Mouse (Mus musculus) hindbrain, embryonic 10.5 days (tissue): ENCODE measurements around the gene Tmtc1. TPM values are rescaled to one million over a fixed set of nuclear protein-coding genes. Genes with fewer than 3 reads are reported as not detected.

Source experiments
- DNase-seq: peaks from one replicate; pipeline ENCODE4 v3.0.0-alpha.2; 2017; ENCODE audit warnings: low spot score
- H3K27ac ChIP-seq: fragments of 300-500 bp; sonication (generic); 2 replicates; pipeline ENCODE4 v1.5.1; 2016; ENCODE audit warnings: mild to moderate bottlenecking, moderate library complexity
- H3K27me3 ChIP-seq: fragments of 300-500 bp; sonication (generic); 2 replicates; pipeline ENCODE4 v1.6.1; 2016; ENCODE audit warnings: mild to moderate bottlenecking; ENCODE audit not compliant: poor library complexity, insufficient read depth, severe bottlenecking
- H3K36me3 ChIP-seq: fragments of 300-500 bp; sonication (generic); 2 replicates; pipeline ENCODE4 v1.6.1; 2016; ENCODE audit warnings: mild to moderate bottlenecking, moderate library complexity
- H3K4me1 ChIP-seq: fragments of 300-500 bp; sonication (generic); replicated peaks from 2 replicates; pipeline ENCODE4 v1.6.1; 2016; ENCODE audit warnings: mild to moderate bottlenecking
- H3K4me3 ChIP-seq: fragments of 300-500 bp; sonication (generic); 2 replicates; pipeline ENCODE4 v1.5.1; 2016; ENCODE audit warnings: mild to moderate bottlenecking, moderate library complexity
- H3K9me3 ChIP-seq: fragments of 300-500 bp; sonication (generic); 2 replicates; pipeline ENCODE4 v1.6.1; 2016; ENCODE audit warnings: mild to moderate bottlenecking, moderate library complexity
- WGBS: fragments of 180-500 bp; shearing (Covaris S2); methylation state at CpG from one replicate; pipeline ENCODE4 v1.1.7; 2016; 5-methylcytosine and 5-hydroxymethylcytosine counted together
- polyA plus RNA-seq: library from polyadenylated mRNA; unstranded; fragments of >200 nt; fragmentation: Nextera tagmentation; extraction: Ambion mirVana; gene quantifications from 2 replicates; pipeline ENCODE4 v1.2.1, GENCODE M21; 2016

The Tmtc1 gene
- polyA plus RNA-seq, 1 experiment from 2014 or later, result 1.3 TPM

DNA sequence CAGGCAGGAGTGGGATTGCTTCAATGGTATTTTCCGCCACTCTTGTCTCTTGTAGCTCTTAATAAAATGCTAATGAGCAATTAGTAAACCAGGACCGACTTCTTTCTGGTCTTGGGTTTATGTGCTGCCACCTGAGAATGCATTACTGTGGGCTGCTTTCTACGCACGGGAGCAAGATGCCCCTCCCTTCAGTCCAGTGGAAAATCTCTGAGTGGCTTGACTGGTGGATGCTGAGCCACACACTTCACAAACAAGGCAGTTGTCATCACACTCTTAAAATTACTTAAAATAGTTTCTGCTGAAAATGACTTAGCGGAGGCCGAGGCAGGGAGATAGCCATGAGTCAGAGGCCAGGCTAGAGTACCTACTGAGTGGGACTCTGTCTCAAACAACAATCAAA, 116.1 kb downstream of the Tmtc1 start:
- no peak for DNase-seq

DNA sequence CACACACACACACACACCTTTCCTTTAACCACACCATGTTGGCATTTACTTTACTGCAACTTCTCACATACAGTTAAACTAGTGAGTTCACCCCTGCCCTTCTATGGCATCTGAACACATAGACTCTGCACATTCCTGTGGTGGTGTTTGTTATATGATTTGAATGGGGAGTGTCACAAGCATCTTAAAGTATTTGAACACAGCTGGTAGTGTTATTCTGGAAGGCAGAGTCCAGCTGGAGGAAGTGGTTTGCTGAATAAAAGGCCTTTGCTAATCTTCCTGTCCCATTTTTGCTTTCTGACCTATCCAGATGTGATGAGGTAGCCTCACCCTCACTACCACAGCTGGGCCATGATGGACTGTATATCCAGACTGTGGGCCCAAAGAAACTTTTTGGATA, 125.5 kb downstream of the Tmtc1 start:
- no peaks in the 10 kb centered on the region for H3K9me3 ChIP-seq
- no peaks in the 10 kb centered on the region for H3K27me3 ChIP-seq
- no peak overlapping the region for H3K4me3 ChIP-seq
- no peaks in the 10 kb centered on the region for H3K36me3 ChIP-seq
- H3K4me1 ChIP-seq, result no peaks in the 10 kb centered on the region
- no peak for DNase-seq
- no peak overlapping the region for H3K27ac ChIP-seq

More for the DNA sequence above, 116.1 kb downstream of the Tmtc1 start:
- H3K36me3 ChIP-seq, result no peaks in the 10 kb centered on the region
- H3K27ac ChIP-seq, result no peak overlapping the region
- no peaks in the 10 kb centered on the region for H3K9me3 ChIP-seq
- no peaks in the 10 kb centered on the region for H3K4me1 ChIP-seq
- no peak overlapping the region for H3K4me3 ChIP-seq
- 85% methylated on average over 6 of the region's 6 CpGs for WGBS
- H3K27me3 ChIP-seq, result no peaks in the 10 kb centered on the region

DNA sequence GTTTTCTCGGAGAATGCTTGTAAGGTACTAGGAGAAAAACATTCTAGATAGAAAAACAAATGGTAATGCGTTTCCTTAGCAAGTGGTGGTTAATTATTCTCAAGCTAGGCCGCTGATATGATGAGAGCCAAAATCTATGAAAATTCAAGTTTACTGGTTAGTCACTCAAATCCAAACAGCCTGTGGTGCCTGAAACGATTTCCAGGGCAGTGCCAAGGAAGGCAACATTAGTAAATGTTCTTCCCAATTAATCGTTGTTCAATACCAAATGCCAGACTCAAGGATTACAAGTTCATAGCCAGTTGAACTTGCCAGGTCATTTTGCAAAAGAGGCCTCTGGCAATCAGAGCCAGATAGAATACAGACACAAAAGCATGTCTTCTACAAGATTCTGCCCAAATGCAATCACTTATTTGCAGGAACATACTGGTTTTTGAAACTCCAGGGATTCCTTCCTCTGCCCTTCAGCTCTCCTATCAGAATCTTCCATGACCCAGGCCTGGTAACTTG, 128.6 kb downstream of the Tmtc1 start:
- WGBS, result 86% methylated on average over 5 of the region's 5 CpGs
- H3K4me3 ChIP-seq, result no peak overlapping the region
- no peaks in the 10 kb centered on the region for H3K36me3 ChIP-seq
- no peaks in the 10 kb centered on the region for H3K4me1 ChIP-seq
- DNase-seq, result no peak
- H3K27ac ChIP-seq, result no peak overlapping the region
- H3K9me3 ChIP-seq, result no peaks in the 10 kb centered on the region
- H3K27me3 ChIP-seq, result no peaks in the 10 kb centered on the region

DNA sequence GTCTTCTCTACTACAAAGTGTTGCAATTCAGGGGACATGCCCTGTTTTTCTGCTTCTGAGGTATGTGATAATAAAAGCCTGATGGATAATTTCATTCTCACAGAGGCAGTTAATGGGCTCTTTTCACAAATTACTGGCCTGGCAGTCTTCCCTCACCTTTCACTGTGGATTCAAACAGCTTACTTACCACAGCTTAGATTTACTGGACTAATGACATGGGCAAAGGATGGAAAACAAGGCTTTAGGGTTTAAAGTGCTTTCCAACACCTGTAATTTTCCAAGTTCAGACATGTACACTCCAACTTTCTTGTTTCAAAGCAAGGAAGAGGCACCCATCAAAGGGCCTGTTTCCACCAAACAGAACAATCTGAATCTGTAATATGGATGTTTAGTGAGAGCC, 129.1 kb downstream of the Tmtc1 start:
- no peak overlapping the region for H3K4me3 ChIP-seq
- DNase-seq, result no peak
- H3K27me3 ChIP-seq, result no peaks in the 10 kb centered on the region
- no peak overlapping the region for H3K27ac ChIP-seq
- no peaks in the 10 kb centered on the region for H3K4me1 ChIP-seq
- H3K36me3 ChIP-seq, result no peaks in the 10 kb centered on the region
- no peaks in the 10 kb centered on the region for H3K9me3 ChIP-seq

DNA sequence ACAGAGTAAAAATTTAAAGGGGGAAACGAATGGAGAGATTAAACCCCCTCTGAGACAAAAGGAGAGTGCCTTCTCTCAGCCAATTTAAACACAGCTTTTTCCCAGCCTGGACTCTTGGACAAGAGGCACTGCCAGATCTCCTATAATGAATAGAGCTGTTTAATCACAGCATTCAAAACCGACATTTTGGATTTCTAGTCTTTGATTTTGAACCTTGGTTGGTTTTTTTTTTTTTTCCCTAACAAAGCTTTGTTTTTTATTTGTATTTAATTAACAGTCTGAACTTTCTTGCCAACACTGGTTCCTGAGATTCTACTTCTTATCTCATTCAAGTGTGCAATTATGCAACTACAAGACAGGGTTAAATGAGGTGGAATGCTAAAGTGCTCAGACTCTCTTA, 133.2 kb downstream of the Tmtc1 start:
- no peak overlapping the region for H3K4me3 ChIP-seq
- no peaks in the 10 kb centered on the region for H3K27me3 ChIP-seq
- no peak overlapping the region for H3K27ac ChIP-seq
- no peaks in the 10 kb centered on the region for H3K9me3 ChIP-seq
- WGBS, result 59% methylated on average over 2 of the region's 2 CpGs
- no peaks in the 10 kb centered on the region for H3K36me3 ChIP-seq
- no peak for DNase-seq
- no peaks in the 10 kb centered on the region for H3K4me1 ChIP-seq

DNA sequence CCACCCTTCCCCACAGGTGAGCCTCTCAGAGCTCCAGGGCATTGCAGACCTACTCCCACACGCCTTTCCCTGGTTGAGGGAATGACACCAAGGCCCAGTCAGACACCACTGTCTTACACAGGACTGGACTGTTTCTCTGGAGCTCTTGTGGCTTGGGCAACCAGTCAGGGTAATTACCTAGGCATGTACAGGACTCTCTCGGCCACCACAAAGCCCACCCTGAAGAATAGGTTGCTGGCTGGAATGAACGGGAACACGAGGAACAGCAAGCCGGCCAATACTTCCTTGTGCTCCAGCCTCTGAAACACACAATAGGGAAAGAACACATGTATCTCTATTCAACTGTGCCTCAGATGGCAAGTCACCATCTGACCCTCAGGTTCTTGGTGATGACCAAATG, 138.4 kb downstream of the Tmtc1 start:
- no peaks in the 10 kb centered on the region for H3K36me3 ChIP-seq
- H3K27me3 ChIP-seq, result no peaks in the 10 kb centered on the region
- H3K4me1 ChIP-seq, result no peaks in the 10 kb centered on the region
- no peak overlapping the region for H3K4me3 ChIP-seq
- no peak overlapping the region for H3K27ac ChIP-seq
- no peaks in the 10 kb centered on the region for H3K9me3 ChIP-seq
- 88% methylated on average over 5 of the region's 5 CpGs for WGBS
- DNase-seq, result no peak

DNA sequence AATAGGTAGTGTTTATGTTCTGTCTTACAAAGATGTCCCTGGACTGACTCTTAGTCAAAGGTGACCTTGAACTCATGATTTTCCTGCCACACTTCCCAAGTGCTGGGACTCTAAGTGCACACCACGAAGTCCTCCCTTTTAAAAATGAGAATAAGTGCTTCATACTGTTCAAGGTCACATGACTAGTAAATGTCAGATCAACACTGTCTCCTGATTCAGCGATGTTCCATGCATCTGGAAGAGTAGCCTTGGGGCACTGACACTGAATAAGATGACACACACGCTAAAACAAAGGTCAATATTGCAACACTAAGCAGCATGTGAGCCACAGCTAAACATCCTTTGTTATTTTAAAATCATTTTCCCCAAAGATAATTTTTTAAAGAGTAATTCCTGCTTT, 139.0 kb downstream of the Tmtc1 start:
- H3K4me3 ChIP-seq, result no peak overlapping the region
- H3K36me3 ChIP-seq, result no peaks in the 10 kb centered on the region
- no peak overlapping the region for H3K27ac ChIP-seq
- WGBS, result 79% methylated on average over 3 of the region's 3 CpGs
- H3K9me3 ChIP-seq, result no peaks in the 10 kb centered on the region
- no peaks in the 10 kb centered on the region for H3K4me1 ChIP-seq
- H3K27me3 ChIP-seq, result no peaks in the 10 kb centered on the region
- no peak for DNase-seq

DNA sequence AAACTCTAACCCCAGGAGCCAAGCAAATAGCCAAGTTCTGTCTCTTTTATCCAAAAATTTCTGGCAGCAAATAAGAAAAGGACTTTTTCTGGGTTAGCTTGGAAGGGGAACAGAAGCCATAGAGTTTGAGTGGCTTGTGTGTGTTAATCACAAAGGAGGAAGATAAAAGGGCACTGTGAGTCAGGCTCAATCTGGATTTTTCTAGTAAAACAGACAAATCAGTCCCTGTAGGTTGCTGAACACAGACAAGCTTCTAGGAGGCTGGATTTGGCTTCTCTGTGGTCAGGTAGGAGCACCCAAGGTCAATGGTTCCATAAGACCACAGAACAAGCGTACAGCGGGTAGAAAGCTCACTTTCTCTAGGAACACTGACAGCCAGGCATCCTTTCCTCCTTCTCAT, 141.9 kb downstream of the Tmtc1 start:
- Histone ChIP-seq H3K4me1 (no peaks in the 10 kb centered on the region), H3K9me3 (no peaks in the 10 kb centered on the region), H3K27me3 (no peaks in the 10 kb centered on the region), H3K4me3 (no peak overlapping the region), H3K36me3 (no peaks in the 10 kb centered on the region), H3K27ac (no peak overlapping the region)
- no peak for DNase-seq
- 80% methylated on average over 2 of the region's 2 CpGs for WGBS

DNA sequence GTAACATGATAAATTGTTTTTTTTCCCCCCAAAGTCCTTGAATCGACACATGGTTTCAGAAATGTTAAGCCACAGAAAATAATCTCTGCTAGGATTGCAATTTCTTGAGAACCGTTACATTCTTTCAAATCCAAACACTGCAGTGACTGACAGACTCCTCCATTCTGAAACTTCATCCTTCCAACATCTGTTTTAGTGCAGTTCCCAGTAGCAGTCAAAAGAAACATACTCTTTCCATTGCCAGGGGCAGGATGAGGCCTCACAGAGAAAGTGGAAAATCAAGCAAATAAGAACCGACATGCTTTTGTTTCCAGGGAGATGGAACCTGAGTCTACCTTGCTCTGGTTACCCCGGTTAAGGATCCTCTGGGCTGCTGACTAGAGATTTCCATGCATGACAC, 147.1 kb downstream of the Tmtc1 start:
- WGBS, result 55% methylated on average over 4 of the region's 4 CpGs
- Histone ChIP-seq H3K9me3 (no peaks in the 10 kb centered on the region), H3K4me3 (no peak overlapping the region), H3K27ac (no peak overlapping the region), H3K36me3 (no peaks in the 10 kb centered on the region), H3K27me3 (no peaks in the 10 kb centered on the region), H3K4me1 (peaks cover 21% of the 10 kb centered on the region)
- DNase-seq, result no peak

DNA sequence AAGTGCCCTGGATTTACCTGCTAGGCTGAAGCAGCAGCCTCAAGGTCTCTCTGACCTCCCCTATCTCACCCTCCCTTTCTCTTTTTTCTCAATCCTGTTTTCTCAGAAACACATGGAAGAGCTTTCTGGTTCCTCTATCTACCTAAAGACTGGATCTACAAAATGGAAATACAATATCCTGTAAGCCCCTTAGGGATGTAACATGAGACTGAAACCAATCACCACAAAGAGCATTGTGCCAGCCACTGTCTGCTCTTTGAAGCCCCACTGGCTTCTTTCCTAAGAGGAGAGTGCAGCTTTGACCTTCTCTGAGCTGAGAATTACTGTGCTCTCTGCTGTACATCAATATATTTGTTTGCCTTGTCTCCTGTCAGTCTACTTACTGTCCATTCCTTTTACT, 147.8 kb downstream of the Tmtc1 start:
- no peak overlapping the region for H3K27ac ChIP-seq
- H3K27me3 ChIP-seq, result no peaks in the 10 kb centered on the region
- H3K36me3 ChIP-seq, result no peaks in the 10 kb centered on the region
- no peaks in the 10 kb centered on the region for H3K9me3 ChIP-seq
- no peak overlapping the region for H3K4me3 ChIP-seq
- H3K4me1 ChIP-seq, result peaks cover 21% of the 10 kb centered on the region
- no peak for DNase-seq

DNA sequence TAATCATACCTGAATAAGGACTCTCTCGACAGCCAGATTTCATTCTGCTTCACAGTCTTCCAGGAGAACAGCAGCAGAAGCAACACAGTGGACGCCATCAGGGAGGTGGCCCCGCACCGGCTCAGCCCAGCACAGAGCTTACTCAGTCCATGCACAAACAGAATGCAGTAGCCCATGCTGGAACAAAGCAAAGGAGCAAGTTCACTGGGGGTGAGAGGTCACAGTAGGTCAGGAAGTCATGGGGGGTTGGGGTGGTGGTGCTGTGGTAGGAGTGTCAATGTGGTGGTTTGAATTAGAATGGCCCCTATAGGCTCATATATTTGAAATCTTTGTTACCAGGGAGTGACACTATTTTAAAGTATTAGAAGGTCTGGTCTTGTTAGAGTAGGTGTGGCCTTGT, 149.7 kb downstream of the Tmtc1 start:
- peak; percentile 23 for DNase-seq
- Histone ChIP-seq H3K27ac (no peak overlapping the region), H3K4me1 (peaks cover 21% of the 10 kb centered on the region), H3K27me3 (no peaks in the 10 kb centered on the region), H3K9me3 (no peaks in the 10 kb centered on the region), H3K36me3 (no peaks in the 10 kb centered on the region), H3K4me3 (no peak overlapping the region)
- 25% methylated on average over 4 of the region's 4 CpGs for WGBS

DNA sequence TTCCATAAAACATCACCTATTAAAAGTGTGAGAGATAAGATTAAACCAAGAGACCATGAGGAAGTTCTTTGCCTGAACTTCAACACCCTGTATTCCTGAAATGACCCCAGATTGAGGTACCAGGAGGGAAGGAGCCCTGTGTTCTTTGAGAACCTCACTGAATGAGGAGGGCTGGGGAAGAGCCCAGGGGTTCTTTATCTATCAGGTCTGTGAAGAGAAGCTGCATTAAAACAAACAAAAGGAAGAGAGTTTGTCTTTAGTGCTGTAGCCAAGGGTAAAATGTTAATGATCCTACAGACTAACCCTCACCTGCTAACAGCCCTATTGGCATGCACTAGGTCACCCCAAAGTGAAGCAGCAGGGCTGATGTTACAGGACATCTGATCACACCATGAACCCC, 153.3 kb downstream of the Tmtc1 start:
- H3K4me3 ChIP-seq, result no peak overlapping the region
- no peaks in the 10 kb centered on the region for H3K36me3 ChIP-seq
- H3K27me3 ChIP-seq, result no peaks in the 10 kb centered on the region
- no peak for DNase-seq
- H3K27ac ChIP-seq, result no peak overlapping the region
- H3K4me1 ChIP-seq, result peaks cover 10% of the 10 kb centered on the region
- H3K9me3 ChIP-seq, result no peaks in the 10 kb centered on the region

DNA sequence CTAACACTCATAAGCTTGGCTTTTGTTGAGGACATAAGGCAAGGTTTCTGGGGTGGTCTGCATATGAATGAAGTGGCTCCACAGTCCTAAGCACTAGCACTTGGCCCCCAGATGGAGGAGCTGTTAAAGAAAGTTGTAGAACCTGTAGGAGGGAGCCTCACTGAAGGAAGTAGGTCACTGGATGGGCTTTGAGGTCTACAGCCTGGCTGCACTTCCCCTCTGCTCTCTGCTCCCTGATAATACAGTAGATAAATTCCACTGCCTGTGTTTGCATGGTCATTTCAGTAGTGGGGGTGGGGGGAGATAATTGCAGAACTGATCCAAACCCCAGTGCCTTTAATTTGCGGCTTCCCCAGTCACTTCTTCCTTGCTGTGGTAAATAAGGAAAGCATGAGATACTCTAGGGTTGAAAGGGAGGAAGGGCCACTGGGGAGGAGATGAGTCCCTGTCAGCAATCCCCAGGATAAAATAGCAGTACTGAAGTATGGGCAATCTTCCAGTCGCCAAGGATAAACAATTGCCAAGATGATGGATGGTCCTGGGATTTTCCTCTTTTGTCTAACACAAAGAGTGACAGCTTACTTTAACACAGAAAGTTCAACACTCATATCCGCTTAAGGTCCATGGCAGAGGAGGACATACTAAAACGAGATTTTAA, 160.8 kb downstream of the Tmtc1 start:
- Histone ChIP-seq H3K4me1 (0 out of 2 replicates have a peak, but pooled peaks cover 2% of the 10 kb centered on the region), H3K9me3 (no peaks in the 10 kb centered on the region), H3K27me3 (no peaks in the 10 kb centered on the region), H3K4me3 (no peak overlapping the region), H3K27ac (no peak overlapping the region), H3K36me3 (no peaks in the 10 kb centered on the region)
- 73% methylated on average over 4 of the region's 4 CpGs for WGBS
- no peak for DNase-seq

DNA sequence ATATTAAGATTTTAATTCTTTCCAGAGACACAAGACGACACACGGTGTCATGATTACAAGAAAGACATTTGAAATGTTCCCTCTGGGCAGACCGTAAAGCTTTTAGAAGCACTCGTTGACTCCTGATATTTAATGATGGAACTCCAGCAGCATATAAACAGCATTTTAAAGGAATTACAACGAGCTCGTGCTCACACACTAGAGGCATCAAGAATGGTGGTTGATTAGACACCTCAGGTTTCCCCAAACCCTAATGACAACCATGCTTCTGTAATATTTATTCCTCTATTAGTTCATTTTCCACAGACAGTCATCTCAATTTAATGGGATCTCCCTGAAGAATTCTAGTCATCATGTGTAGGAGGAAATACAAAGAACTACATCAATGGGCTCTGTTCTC, 164.9 kb downstream of the Tmtc1 start:
- Histone ChIP-seq H3K4me3 (no peak overlapping the region), H3K36me3 (no peaks in the 10 kb centered on the region), H3K9me3 (no peaks in the 10 kb centered on the region), H3K27ac (no peak overlapping the region), H3K27me3 (no peaks in the 10 kb centered on the region), H3K4me1 (0 out of 2 replicates have a peak, but pooled peaks cover 2% of the 10 kb centered on the region)
- DNase-seq, result no peak
- WGBS, result 82% methylated on average over 6 of the region's 6 CpGs
